Mouse (Mus musculus): ENCODE measurements around the gene Trim67.

DNA sequence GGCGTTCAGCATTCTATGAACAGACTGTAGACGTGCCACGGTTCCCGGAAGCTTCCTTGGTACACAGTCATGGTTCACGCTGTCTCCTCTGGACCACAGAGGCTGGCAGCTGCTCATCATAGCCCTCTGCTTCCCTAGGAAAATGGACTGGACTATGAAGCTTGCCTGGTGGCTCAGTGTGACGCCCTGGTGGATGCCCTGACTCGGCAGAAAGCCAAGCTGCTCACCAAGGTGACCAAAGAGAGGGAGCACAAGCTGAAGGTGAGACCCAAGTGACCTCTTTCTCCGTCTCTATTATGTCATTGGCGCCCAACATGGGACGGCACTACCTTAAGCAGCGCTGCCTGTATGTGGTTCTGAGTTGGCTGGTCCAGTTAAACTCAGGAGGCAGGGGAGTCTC lies 24.0 kb downstream of the Trim67 start:
- TF ChIP-seq CTCF (IDR thresholded peaks at IDR 0.05; ENCODE audit: borderline replicate concordance, control insufficient read depth, extremely low read depth, insufficient read depth, low read length, poor library complexity), result no peak
- no peak for TF ChIP-seq POLR2A (IDR thresholded peaks at IDR 0.05; ENCODE audit: control insufficient read depth, extremely low read depth, insufficient read depth, low read length, poor library complexity)

Measured in thymus, adult 2 months (tissue).